Mouse (Mus musculus): ENCODE measurements around the gene Dpm1.
A peak's percentile ranks its signal among the peaks of the same experiment; 100 is the strongest.

- TF ChIP-seq POLR2A (IDR thresholded peaks at IDR 0.05; ENCODE audit: borderline replicate concordance, extremely low read depth, low read depth, low read length) (peak; percentile 42; the same call in 1 of the 2 replicates), CTCF (IDR thresholded peaks at IDR 0.05; ENCODE audit: insufficient read depth, low read length) (no peak)
These were observed 60.2 kb downstream of the Dpm1 start for GRCm38 (mm10) chr2:168170167-168170685.

All from lung, adult 2 months (tissue).